Mouse (Mus musculus) bone marrow macrophage, adult 2 months (primary cell): Measurements from ENCODE around the gene Spef2.

Experiments used
- CTCF ChIP-seq: IDR thresholded peaks from 2 replicates; pipeline ENCODE4 v1.5.1; 2012; ENCODE audit warnings: low read depth, mild to moderate bottlenecking, low read length, moderate library complexity
- POLR2A ChIP-seq: IDR thresholded peaks from 2 replicates; pipeline ENCODE4 v1.6.1; 2012; ENCODE audit warnings: mild to moderate bottlenecking, low read depth, low read length, borderline replicate concordance

- no peak for TF ChIP-seq CTCF
- no peak for TF ChIP-seq POLR2A
Measured at GRCm38 (mm10) chr15:9691721-9692120, 56.9 kb downstream of the Spef2 start.
